Mouse (Mus musculus): ENCODE measurements at regions not wholly inside any gene's neighbourhood (a gene's known extent, or its start where the extent isn't known, plus 50 kb on each side); places are given as distances from the start of the nearest gene placed in this dataset.

DNA sequence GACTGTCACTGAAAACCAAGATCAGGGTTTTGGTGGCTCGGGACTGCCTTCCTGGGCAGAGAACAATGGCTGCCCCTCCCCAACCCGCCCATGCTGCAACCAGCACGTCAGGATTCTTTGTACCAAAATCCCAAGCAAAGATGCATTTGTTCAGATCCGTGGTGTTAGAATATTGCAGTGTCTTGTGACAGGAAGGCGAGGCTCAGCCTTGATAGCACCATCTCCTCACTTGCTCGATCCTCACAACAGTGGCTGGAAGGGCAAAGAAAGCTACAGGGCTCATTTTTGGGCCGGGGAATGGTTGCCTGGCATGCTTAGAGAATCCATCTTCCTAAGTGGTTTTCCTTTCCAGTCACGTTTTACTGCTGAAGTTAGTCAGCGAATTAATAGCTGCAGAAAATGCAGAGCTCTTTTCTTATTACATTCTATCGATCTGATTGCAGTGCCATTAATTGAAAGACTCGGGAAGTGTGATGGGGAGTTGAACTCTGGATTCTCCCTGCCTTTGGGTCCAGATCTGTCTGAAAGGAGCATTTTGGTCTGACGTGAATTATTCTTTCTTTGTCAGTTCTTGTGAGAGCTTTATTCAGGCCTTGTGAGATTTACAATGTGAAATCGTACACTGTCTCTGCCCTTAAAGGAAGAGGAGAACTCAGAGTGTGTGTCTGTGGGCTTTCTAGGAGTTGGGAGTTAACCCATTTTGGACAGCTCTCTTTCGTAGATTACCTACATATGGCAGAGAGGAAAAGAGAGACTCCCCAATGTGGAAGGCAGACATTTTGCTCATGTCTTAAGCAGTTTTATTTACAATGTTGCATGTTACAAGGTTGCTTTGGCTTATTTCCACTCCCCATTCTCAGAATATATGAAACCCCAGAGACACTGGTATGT, 213.3 kb upstream of the Ubash3b start:
- Histone ChIP-seq H3K4me2 (ENCODE audit: low read depth) (0 out of 2 replicates have a peak overlapping the region, but pooled peaks have one; percentile 1), H3K27me3 (ENCODE audit: insufficient read depth, low read length) (no peaks in the 10 kb centered on the region), H3K36me3 (ENCODE audit: insufficient read depth) (no peaks in the 10 kb centered on the region), H3K4me3 (ENCODE audit: low read depth, low read length) (no peak overlapping the region), H3K27ac (ENCODE audit: low read depth, low read length) (peak overlapping the region; percentile 99), H3K9me3 (ENCODE audit: low read length) (no peaks in the 10 kb centered on the region), H3K9ac (peak overlapping the region; percentile 35), H3K4me1 (ENCODE audit: insufficient read depth) (peaks cover 29% of the 10 kb centered on the region)
- no peak for ATAC-seq
- peak; percentile 73 for DNase-seq
- WGBS = 10% methylated on average over 14 of the region's 14 CpGs
- TF ChIP-seq CTCF (IDR thresholded peaks at IDR 0.05; ENCODE audit: low read depth) = no peak

DNA sequence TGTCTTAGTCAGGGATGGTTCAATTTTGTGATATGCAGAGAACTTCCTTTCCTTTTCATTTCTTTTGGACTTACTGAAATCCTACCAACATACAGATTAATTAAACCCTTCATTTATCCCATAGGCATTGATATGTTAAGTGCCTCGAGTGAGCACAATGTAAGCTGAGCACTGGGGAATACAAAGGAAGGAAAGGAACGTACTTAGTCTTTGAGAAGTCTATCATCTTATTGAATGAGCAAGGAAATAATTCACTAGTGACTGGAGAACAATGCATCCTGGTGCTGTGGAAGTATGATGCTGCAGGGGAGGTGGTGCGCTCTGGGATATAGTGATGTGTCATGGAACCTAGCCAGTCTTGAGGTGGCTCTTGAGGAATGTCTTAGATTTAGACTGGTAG, 204.9 kb upstream of the Ubash3b start:
- peak; percentile 34; the same call in 1 of the 2 replicates for ATAC-seq
- Histone ChIP-seq H3K36me3 (ENCODE audit: insufficient read depth) (no peaks in the 10 kb centered on the region), H3K4me2 (ENCODE audit: low read depth) (no peak overlapping the region), H3K4me1 (ENCODE audit: insufficient read depth) (no peaks in the 10 kb centered on the region), H3K27ac (ENCODE audit: low read depth, low read length) (no peak overlapping the region), H3K9me3 (ENCODE audit: low read length) (no peaks in the 10 kb centered on the region), H3K27me3 (ENCODE audit: insufficient read depth, low read length) (no peaks in the 10 kb centered on the region), H3K9ac (no peak overlapping the region), H3K4me3 (ENCODE audit: low read depth, low read length) (no peak overlapping the region)
- DNase-seq = no peak
- no peak for TF ChIP-seq CTCF (IDR thresholded peaks at IDR 0.05; ENCODE audit: low read depth)
- 22% methylated on average over 3 of the region's 3 CpGs for WGBS

DNA sequence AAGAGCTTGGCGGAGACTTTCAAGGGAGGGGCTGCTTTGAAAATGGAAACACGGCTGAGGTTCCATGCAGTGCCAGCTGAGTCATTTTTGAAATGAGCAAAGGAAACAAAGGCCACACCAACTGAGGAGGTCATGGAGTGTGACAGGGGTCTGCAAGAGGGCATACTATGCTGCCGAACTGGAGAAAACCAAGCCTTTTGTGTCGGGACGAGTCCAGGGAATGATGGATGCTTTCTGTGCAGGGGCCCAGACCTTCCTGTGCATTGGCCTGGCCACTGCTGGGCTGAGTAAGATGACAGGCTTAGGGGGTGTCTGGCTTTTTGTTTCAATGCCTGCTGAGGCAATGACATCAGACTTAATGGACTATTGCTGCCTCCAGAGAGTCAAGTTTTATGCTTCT, 203.8 kb upstream of the Ubash3b start:
- TF ChIP-seq CTCF (IDR thresholded peaks at IDR 0.05; ENCODE audit: low read depth) = no peak
- 0 out of 2 replicates have a peak, but pooled peaks cover 2% of the 10 kb centered on the region for H3K4me1 ChIP-seq (ENCODE audit: insufficient read depth)
- no peaks in the 10 kb centered on the region for H3K36me3 ChIP-seq (ENCODE audit: insufficient read depth)
- H3K4me3 ChIP-seq (ENCODE audit: low read depth, low read length) = no peak overlapping the region
- no peaks in the 10 kb centered on the region for H3K27me3 ChIP-seq (ENCODE audit: insufficient read depth, low read length)
- DNase-seq (no peak), ATAC-seq (no peak)
- no peaks in the 10 kb centered on the region for H3K9me3 ChIP-seq (ENCODE audit: low read length)
- no peak overlapping the region for H3K9ac ChIP-seq
- H3K27ac ChIP-seq (ENCODE audit: low read depth, low read length) = no peak overlapping the region
- no peak overlapping the region for H3K4me2 ChIP-seq (ENCODE audit: low read depth)
- 18% methylated on average over 5 of the region's 5 CpGs for WGBS

DNA sequence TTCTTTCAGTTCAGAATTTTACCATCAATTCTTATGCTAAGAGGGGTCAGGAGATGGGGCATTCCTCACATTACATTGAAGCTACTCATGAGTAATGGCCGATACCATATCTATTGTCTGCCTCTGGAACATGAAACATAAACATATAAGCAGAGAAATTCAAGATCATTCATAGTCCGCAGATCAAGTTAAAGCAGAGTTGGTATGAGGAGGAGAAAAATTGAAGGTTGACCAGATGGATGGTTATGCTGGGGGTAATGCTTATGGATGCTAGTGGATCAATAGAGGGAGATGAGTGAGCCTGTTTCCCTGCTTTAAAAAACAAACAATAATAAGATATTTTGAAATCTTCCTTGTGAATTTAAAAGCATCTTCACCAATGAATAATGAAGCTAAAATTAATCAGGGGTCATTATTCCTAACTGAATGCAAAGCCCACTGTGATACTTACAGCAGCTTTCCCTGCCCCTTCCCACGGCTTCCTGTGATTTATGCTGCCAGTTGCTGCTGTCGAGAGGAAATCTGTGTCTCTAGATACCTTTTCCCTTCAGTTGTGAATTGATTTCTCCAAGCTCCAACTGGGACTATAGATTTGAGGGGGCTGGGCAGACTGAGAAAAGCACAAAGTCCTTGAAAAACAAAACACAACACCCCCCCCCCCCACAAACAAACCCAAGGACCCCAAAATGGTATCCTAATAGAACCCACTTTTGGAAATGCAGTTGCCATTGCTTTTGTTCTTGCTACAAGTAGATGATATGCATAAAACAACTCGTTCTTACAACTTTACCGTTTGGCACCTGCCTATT, 203.1 kb upstream of the Ubash3b start:
- Histone ChIP-seq H3K4me3 (ENCODE audit: low read depth, low read length) (no peak overlapping the region), H3K9ac (no peak overlapping the region), H3K27me3 (ENCODE audit: insufficient read depth, low read length) (no peaks in the 10 kb centered on the region), H3K36me3 (ENCODE audit: insufficient read depth) (no peaks in the 10 kb centered on the region), H3K4me1 (ENCODE audit: insufficient read depth) (0 out of 2 replicates have a peak, but pooled peaks cover 4% of the 10 kb centered on the region), H3K9me3 (ENCODE audit: low read length) (no peaks in the 10 kb centered on the region), H3K4me2 (ENCODE audit: low read depth) (no peak overlapping the region), H3K27ac (ENCODE audit: low read depth, low read length) (no peak overlapping the region)
- ATAC-seq (no peak), DNase-seq (no peak)
- WGBS = 40% methylated on average over 6 of the region's 6 CpGs
- TF ChIP-seq CTCF (IDR thresholded peaks at IDR 0.05; ENCODE audit: low read depth) = no peak

DNA sequence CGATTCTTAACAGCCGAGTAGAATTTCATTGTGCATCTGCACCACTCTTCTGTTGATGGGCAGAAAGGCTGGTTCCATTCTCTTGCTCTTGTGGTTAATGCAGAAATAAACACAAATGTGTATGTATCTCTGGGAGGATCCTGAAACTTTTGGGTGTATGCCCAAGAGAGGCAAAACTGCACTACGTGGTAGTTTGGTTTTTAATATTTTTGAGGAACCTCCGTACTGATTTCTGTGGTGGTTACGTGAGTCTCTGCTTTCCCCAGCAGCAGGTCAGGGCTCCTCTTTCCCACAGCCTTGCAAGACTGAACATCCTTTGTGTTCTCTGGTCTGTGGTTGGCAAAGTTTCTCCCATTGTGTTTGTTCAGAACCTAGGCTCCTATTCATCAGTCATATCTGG, 198.9 kb upstream of the Ubash3b start:
- 64% methylated on average over 5 of the region's 5 CpGs for WGBS
- no peaks in the 10 kb centered on the region for H3K9me3 ChIP-seq (ENCODE audit: low read length)
- H3K36me3 ChIP-seq (ENCODE audit: insufficient read depth) = no peaks in the 10 kb centered on the region
- ATAC-seq = no peak
- H3K4me2 ChIP-seq (ENCODE audit: low read depth) = no peak overlapping the region
- no peak for DNase-seq
- no peak overlapping the region for H3K27ac ChIP-seq (ENCODE audit: low read depth, low read length)
- H3K27me3 ChIP-seq (ENCODE audit: insufficient read depth, low read length) = no peaks in the 10 kb centered on the region
- H3K4me3 ChIP-seq (ENCODE audit: low read depth, low read length) = no peak overlapping the region
- no peak overlapping the region for H3K9ac ChIP-seq
- TF ChIP-seq CTCF (IDR thresholded peaks at IDR 0.05; ENCODE audit: low read depth) = no peak
- 0 out of 2 replicates have a peak, but pooled peaks cover 4% of the 10 kb centered on the region for H3K4me1 ChIP-seq (ENCODE audit: insufficient read depth)

DNA sequence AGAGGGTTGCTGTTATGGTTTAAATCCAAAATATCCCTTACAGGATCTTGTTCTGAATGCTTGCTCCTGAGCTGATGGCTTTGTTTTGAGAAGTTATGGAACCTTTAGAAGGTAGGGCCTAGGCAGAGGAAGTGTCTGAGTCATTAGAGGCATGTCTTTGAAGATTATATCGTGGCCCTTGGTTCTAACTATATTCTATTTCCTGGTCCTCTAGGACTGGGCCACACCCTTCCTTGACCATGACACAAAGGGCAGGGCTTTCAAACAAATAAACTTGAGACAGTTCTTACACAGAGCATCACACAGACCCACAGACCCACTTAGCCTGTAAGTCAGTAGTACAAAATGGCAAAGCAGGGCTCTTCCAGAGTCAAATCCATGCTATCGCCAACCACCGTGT, 197.8 kb upstream of the Ubash3b start:
- no peak overlapping the region for H3K4me3 ChIP-seq (ENCODE audit: low read depth, low read length)
- H3K4me2 ChIP-seq (ENCODE audit: low read depth) = no peak overlapping the region
- H3K9ac ChIP-seq = no peak overlapping the region
- 80% methylated on average over 3 of the region's 3 CpGs for WGBS
- no peaks in the 10 kb centered on the region for H3K27me3 ChIP-seq (ENCODE audit: insufficient read depth, low read length)
- TF ChIP-seq CTCF (IDR thresholded peaks at IDR 0.05; ENCODE audit: low read depth) = no peak
- no peak overlapping the region for H3K27ac ChIP-seq (ENCODE audit: low read depth, low read length)
- DNase-seq (no peak), ATAC-seq (no peak)
- no peaks in the 10 kb centered on the region for H3K36me3 ChIP-seq (ENCODE audit: insufficient read depth)
- no peaks in the 10 kb centered on the region for H3K9me3 ChIP-seq (ENCODE audit: low read length)
- 0 out of 2 replicates have a peak, but pooled peaks cover 4% of the 10 kb centered on the region for H3K4me1 ChIP-seq (ENCODE audit: insufficient read depth)

DNA sequence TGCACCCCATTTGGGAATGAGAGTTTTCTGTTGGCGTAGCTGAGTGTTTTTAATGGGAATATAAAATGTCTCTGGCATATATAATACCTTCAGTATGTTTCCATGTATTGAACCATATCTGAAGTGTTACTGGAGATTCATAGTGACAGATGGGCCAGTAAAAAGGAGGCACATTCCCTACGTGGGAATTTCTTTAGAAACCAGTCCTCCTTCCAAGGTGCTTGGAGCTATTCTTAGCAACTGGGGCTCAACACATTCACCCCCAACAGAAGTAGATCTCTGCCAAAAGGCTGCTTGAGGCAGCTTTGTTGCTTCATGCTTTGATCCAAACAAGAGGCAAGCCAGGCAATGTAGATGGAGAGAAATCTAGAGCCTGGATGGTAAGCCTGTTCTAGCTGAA, 183.8 kb upstream of the Ubash3b start:
- H3K9ac ChIP-seq = no peak overlapping the region
- WGBS = 49% methylated on average over 2 of the region's 2 CpGs
- peak; percentile 70 for DNase-seq
- H3K9me3 ChIP-seq (ENCODE audit: low read length) = no peaks in the 10 kb centered on the region
- H3K4me2 ChIP-seq (ENCODE audit: low read depth) = no peak overlapping the region
- peak; percentile 83 for ATAC-seq
- no peaks in the 10 kb centered on the region for H3K4me1 ChIP-seq (ENCODE audit: insufficient read depth)
- no peak for TF ChIP-seq CTCF (IDR thresholded peaks at IDR 0.05; ENCODE audit: low read depth)
- no peak overlapping the region for H3K27ac ChIP-seq (ENCODE audit: low read depth, low read length)
- no peak overlapping the region for H3K4me3 ChIP-seq (ENCODE audit: low read depth, low read length)
- no peaks in the 10 kb centered on the region for H3K36me3 ChIP-seq (ENCODE audit: insufficient read depth)
- H3K27me3 ChIP-seq (ENCODE audit: insufficient read depth, low read length) = no peaks in the 10 kb centered on the region
